Mouse (Mus musculus): ENCODE measurements around the gene Pdcl.

Gene Pdcl

GRCm38 (mm10) chr2:37358633-37359540 is at the start of gene Pdcl:
Pdcl (minus strand) TSS chr2:37359332.
- peak; percentile 94 for DNase-seq (ENCODE audit: low read depth, low spot score)

GRCm38 (mm10) chr2:37395539-37395938 is 36.4 kb upstream of the Pdcl start:
- DNase-seq (ENCODE audit: low read depth, low spot score): no peak

- DNase-seq (ENCODE audit: low read depth, low spot score): no peak
Observed at GRCm38 (mm10) chr2:37382921-37383320, 23.8 kb upstream of the Pdcl start.

GRCm38 (mm10) chr2:37380189-37380588 is 21.1 kb upstream of the Pdcl start:
- DNase-seq (ENCODE audit: low read depth, low spot score): peak; percentile 19

GRCm38 (mm10) chr2:37376018-37376417 is 16.9 kb upstream of the Pdcl start:
- no peak for DNase-seq (ENCODE audit: low read depth, low spot score)

GRCm38 (mm10) chr2:37370651-37371050 is 11.5 kb upstream of the Pdcl start:
- no peak for DNase-seq (ENCODE audit: low read depth, low spot score)

- DNase-seq (ENCODE audit: low read depth, low spot score): no peak
Observed at GRCm38 (mm10) chr2:37359908-37360307, 776 bp upstream of the Pdcl start.

- no peak for DNase-seq (ENCODE audit: low read depth, low spot score)
Observed at GRCm38 (mm10) chr2:37355571-37355970, 3.6 kb downstream of the Pdcl start.

- DNase-seq (ENCODE audit: low read depth, low spot score): no peak
Observed at GRCm38 (mm10) chr2:37351671-37352070, 7.5 kb downstream of the Pdcl start.

GRCm38 (mm10) chr2:37338497-37339187 is 20.5 kb downstream of the Pdcl start:
- no peak for DNase-seq (ENCODE audit: low read depth, low spot score)

- no peak for DNase-seq (ENCODE audit: low read depth, low spot score)
Observed at GRCm38 (mm10) chr2:37333321-37333720, 25.8 kb downstream of the Pdcl start.

GRCm38 (mm10) chr2:37326215-37326614 is 32.9 kb downstream of the Pdcl start, which contains the start of gene Olfr368:
Olfr368 (plus strand) TSS chr2:37326515.
- no peak for DNase-seq (ENCODE audit: low read depth, low spot score)

All from skeletal muscle tissue, adult 2 months (tissue).